Mouse (Mus musculus) cortical plate, adult 2 months (tissue): Measurements from ENCODE around the gene Agbl1.

Experiments used
- CTCF ChIP-seq: fragments of 200-500 bp; IDR thresholded peaks from 2 replicates; pipeline ENCODE4 v1.5.1; 2011; ENCODE audit warnings: mild to moderate bottlenecking, control low read depth, low read length; ENCODE audit not compliant: insufficient read depth; ENCODE audit errors: extremely low read depth
- POLR2A ChIP-seq: fragments of 200-500 bp; IDR thresholded peaks from 2 replicates; pipeline ENCODE4 v1.6.1; 2011; ENCODE audit warnings: mild to moderate bottlenecking, low read length, control low read depth; ENCODE audit not compliant: insufficient read depth; ENCODE audit errors: extremely low read depth

- TF ChIP-seq POLR2A: no peak
- TF ChIP-seq CTCF: no peak
Measured at GRCm38 (mm10) chr7:77132615-77133420, 903.1 kb downstream of the Agbl1 start.
